Mouse (Mus musculus): ENCODE data around the gene Eif4e3.

DNA sequence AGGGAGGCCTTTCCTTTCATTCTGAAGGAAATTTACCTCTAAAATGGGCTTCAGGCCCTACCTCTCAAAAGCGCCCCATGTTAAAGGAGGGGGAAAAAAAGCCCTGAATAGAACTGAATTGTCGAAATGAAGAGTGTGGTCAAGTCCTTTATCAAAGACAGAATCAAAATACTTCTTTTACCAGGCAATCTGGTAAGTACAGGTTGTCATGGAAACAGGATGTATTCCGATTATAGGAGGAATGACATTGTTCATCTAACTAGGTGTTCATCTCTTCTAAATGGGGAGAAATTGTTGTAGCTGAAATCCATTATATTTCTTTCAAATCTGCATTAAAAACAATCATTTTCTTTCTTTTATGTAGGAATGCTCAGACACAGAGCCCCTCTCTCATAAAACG lies 7.9 kb upstream of the Eif4e3 start:
- TF ChIP-seq GATA1 (IDR thresholded peaks at IDR 0.05; ENCODE audit: borderline replicate concordance, low read length) (no peak), FLI1 (IDR thresholded peaks at IDR 0.05; ENCODE audit: low read length) (no peak)

All from megakaryocyte, embryonic 14.5 days (primary cell).